Mouse (Mus musculus) liver, postnatal 0 days (tissue): ENCODE measurements around the gene Mamdc4.

Source experiments
- CTCF ChIP-seq: sonication (generic); IDR thresholded peaks from 2 replicates; pipeline ENCODE4 v1.5.1; 2016; ENCODE audit warnings: antibody characterized with exemption, low read depth
- EP300 ChIP-seq: IDR thresholded peaks from 2 replicates; pipeline ENCODE4 v1.6.1; 2016; ENCODE audit warnings: antibody characterized with exemption, low read depth, mild to moderate bottlenecking

- TF ChIP-seq EP300 (no peak), CTCF (no peak)
These were observed 40.9 kb downstream of the Mamdc4 start for GRCm38 (mm10) chr2:25533707-25534106.
